In genomic region chr12:75695845-75696244, GRCm38 (mm10) we compare ENCODE assay signal across 4 mouse cellular contexts. TPM values are rescaled to one million over a fixed set of nuclear protein-coding genes. Genes with fewer than 3 reads are reported as not detected.
DNase-seq lines count a peak whose midpoint lies in the region; ATAC-seq and TF ChIP-seq lines count a peak whose summit lies in the region.
"Not testable (repeated sequence)": the region's sequence is repeated elsewhere in the genome, so short reads cannot be mapped to it uniquely, and the experiment has no call there.

No protein-coding gene starts in this region.

- H3K27me3 ChIP-seq in CH12.LX (replicated peaks); liver, adult 2 months (ENCODE audit: control insufficient read depth, insufficient read depth, low read length); midbrain, embryonic 11.5 days (ENCODE audit: control insufficient read depth, insufficient read depth, low read length): not testable (repeated sequence)

- H3K4me2 ChIP-seq in CH12.LX (ENCODE audit: insufficient read depth, low read depth, poor library complexity, severe bottlenecking); midbrain, embryonic 11.5 days: not testable (repeated sequence)

- H3K36me3 ChIP-seq in CH12.LX (replicated peaks in 1 of 2; ENCODE audit: control insufficient read depth in 1 of 2, insufficient read depth in 1 of 2, low read length in 1 of 2); ES-E14 (ENCODE audit: control insufficient read depth, insufficient read depth, low read length, poor library complexity, severe bottlenecking); liver, adult 2 months (ENCODE audit: control insufficient read depth, insufficient read depth, low read length); midbrain, embryonic 11.5 days (ENCODE audit: control insufficient read depth, insufficient read depth, low read length): not testable (repeated sequence)

- DNase-seq in CH12.LX (ENCODE audit: extremely low read depth); ES-E14 (ENCODE audit: low read depth, low spot score): not testable (repeated sequence)
- DNase-seq in liver, adult 2 months (ENCODE audit: extremely low read depth, low read depth, low spot score): peak; percentile 17
- DNase-seq in midbrain, embryonic 11.5 days (ENCODE audit: low spot score, missing footprints): peak; percentile 60

- TF ChIP-seq CTCF in CH12.LX (conservative IDR thresholded peaks at IDR 0.05 in 1 of 2, IDR thresholded peaks at IDR 0.05 in 1 of 2; ENCODE audit: low read depth in 2 of 2, low read length in 2 of 2); liver, adult 2 months (IDR thresholded peaks at IDR 0.05; ENCODE audit: low read depth, low read length): not testable (repeated sequence)

- in situ Hi-C loops in CH12.LX (cut with MboI; ENCODE audit: low pct_ligation_motif_present, low pct_unique_long_range_greater_than_20kb, low sequenced_read_pairs); ES-E14 (cut with MboI; ENCODE audit: low sequenced_read_pairs in 2 of 2, unreplicated experiment in 2 of 2): not testable (repeated sequence)

- TF ChIP-seq POLR2A in CH12.LX (IDR thresholded peaks at IDR 0.05; ENCODE audit: low read depth, low read length); liver, adult 2 months (IDR thresholded peaks at IDR 0.05; ENCODE audit: extremely low read depth, insufficient read depth, low read length): not testable (repeated sequence)

- not testable (repeated sequence) for H3K79me2 ChIP-seq in CH12.LX (replicated peaks; ENCODE audit: control insufficient read depth, extremely low read depth, insufficient read depth, poor library complexity, severe bottlenecking); liver, adult 2 months (ENCODE audit: control insufficient read depth, insufficient read depth, low read length)

- ATAC-seq in midbrain, embryonic 11.5 days (ENCODE audit: low FRiP score): not testable (repeated sequence)

- H3K27ac ChIP-seq in CH12.LX (ENCODE audit: insufficient read depth, low read depth); ES-E14 (ENCODE audit: insufficient read depth, low read depth, low read length, poor library complexity, severe bottlenecking); liver, adult 2 months (replicated peaks; ENCODE audit: insufficient read depth, low read depth, low read length); midbrain, embryonic 11.5 days (ENCODE audit: low read depth, low read length): not testable (repeated sequence)

- not testable (repeated sequence) for H3K4me1 ChIP-seq in CH12.LX (ENCODE audit: control insufficient read depth in 1 of 2, insufficient read depth in 2 of 2); ES-E14 (ENCODE audit: control insufficient read depth in 2 of 2, insufficient read depth in 2 of 2, low read length in 2 of 2, poor library complexity in 1 of 2); liver, adult 2 months (ENCODE audit: control insufficient read depth, insufficient read depth, low read length); midbrain, embryonic 11.5 days (ENCODE audit: control insufficient read depth, insufficient read depth, low read length)

- not testable (repeated sequence) for H3K9ac ChIP-seq in CH12.LX (ENCODE audit: insufficient read depth, low read depth); ES-E14 (ENCODE audit: insufficient read depth, low read depth, low read length, poor library complexity, severe bottlenecking); liver, adult 2 months (ENCODE audit: low read depth, low read length); midbrain, embryonic 11.5 days (ENCODE audit: low read length)

- dilution Hi-C loops in CH12.LX (cut with MboI; ENCODE audit: extremely low pct_ligation_motif_present, extremely low pct_unique_long_range_greater_than_20kb, low sequenced_read_pairs): not testable (repeated sequence)

- H3K9me3 ChIP-seq in CH12.LX (replicated peaks; ENCODE audit: low read length); ES-E14 (ENCODE audit: control insufficient read depth, insufficient read depth, low read depth, low read length); midbrain, embryonic 11.5 days (ENCODE audit: control insufficient read depth, low read length): not testable (repeated sequence)

- WGBS in liver, adult 2 months: 76% methylated on average over 1 of the region's 1 CpGs
- 81% methylated on average over 1 of the region's 1 CpGs for WGBS in midbrain, embryonic 11.5 days

- H3K4me3 ChIP-seq in CH12.LX (replicated peaks in 1 of 3; ENCODE audit: low read depth in 2 of 3, low read length in 2 of 3, poor library complexity in 1 of 3); ES-E14 (ENCODE audit: insufficient read depth in 1 of 2, low read depth in 1 of 2, low read length in 2 of 2, poor library complexity in 1 of 2, severe bottlenecking in 1 of 2); liver, adult 2 months (ENCODE audit: insufficient read depth, low read depth, low read length); midbrain, embryonic 11.5 days (ENCODE audit: low read depth, low read length): not testable (repeated sequence)

- TF ChIP-seq RAD21 in CH12.LX (IDR thresholded peaks at IDR 0.05; ENCODE audit: low read depth, low read length): not testable (repeated sequence)

- not testable (repeated sequence) for TF ChIP-seq EP300 in CH12.LX (IDR thresholded peaks at IDR 0.05; ENCODE audit: low read length)

TF ChIP-seq in CH12.LX, 34 proteins besides CTCF, POLR2A, EP300 and RAD21:
- TF ChIP-seq ZNF384 (IDR thresholded peaks at IDR 0.05; ENCODE audit: low read depth, low read length): 0 out of 2 replicates have a peak, but pooled peaks have one; percentile 29

TF ChIP-seq in ES-E14, 5 proteins besides CTCF, POLR2A, EP300 and RAD21:
- TF ChIP-seq ZNF384 (IDR thresholded peaks at IDR 0.05; ENCODE audit: low read depth, low read length): peak; percentile 63

RNA-seq across cellular contexts. Expression of gene Wdr89, which starts 26.5 kb away (rescaled TPM):
- total RNA-seq in CH12.LX (2012; rRNA removed) (19.0 and 27.6 TPM in 2 replicates), CH12.LX (2014; rRNA removed) (29.2 and 33.0 TPM in 2 replicates), ES-E14 (2012; rRNA removed) (24.8 and 29.8 TPM in 2 replicates)
- polyA plus RNA-seq in CH12.LX (2012; ENCODE audit: insufficient read length, low read depth): 10.2 and 15.3 TPM in 2 replicates
- total RNA-seq in liver, adult 2 months (2014; rRNA removed): 1.8 and 2.3 TPM in 2 replicates
- 1.9 and 2.1 TPM in 2 replicates for polyA plus RNA-seq in liver, adult 2 months (2012; rRNA removed)
- 10.5 and 11.1 TPM in 2 replicates for polyA plus RNA-seq in midbrain, embryonic 11.5 days (2014; fragmentation: Nextera tagmentation; extraction: Ambion mirVana)

RNA-seq across cellular contexts. Expression of gene Sgpp1, which starts 39.7 kb away (rescaled TPM):
- 17.3 and 20.5 TPM in 2 replicates for total RNA-seq in CH12.LX (2012; rRNA removed)
- 43.9 and 45.0 TPM in 2 replicates for total RNA-seq in CH12.LX (2014; rRNA removed)
- polyA plus RNA-seq in CH12.LX (2012; ENCODE audit: insufficient read length, low read depth): 17.5 and 23.6 TPM in 2 replicates
- 4.2 and 4.8 TPM in 2 replicates for total RNA-seq in ES-E14 (2012; rRNA removed)
- 42.8 and 45.7 TPM in 2 replicates for total RNA-seq in liver, adult 2 months (2014; rRNA removed)
- 36.1 and 42.2 TPM in 2 replicates for polyA plus RNA-seq in liver, adult 2 months (2012; rRNA removed)
- polyA plus RNA-seq in midbrain, embryonic 11.5 days (2014; fragmentation: Nextera tagmentation; extraction: Ambion mirVana): 10.0 and 10.2 TPM in 2 replicates
